Mouse (Mus musculus): ENCODE measurements around the gene Car9. TPM values are rescaled to one million over a fixed set of nuclear protein-coding genes. Genes with fewer than 3 reads are reported as not detected.
A peak's percentile ranks its signal among the peaks of the same experiment; 100 is the strongest.

Car9 gene
- polyA plus RNA-seq, 1 experiment from 2014 or later, result 2.1 TPM

DNA sequence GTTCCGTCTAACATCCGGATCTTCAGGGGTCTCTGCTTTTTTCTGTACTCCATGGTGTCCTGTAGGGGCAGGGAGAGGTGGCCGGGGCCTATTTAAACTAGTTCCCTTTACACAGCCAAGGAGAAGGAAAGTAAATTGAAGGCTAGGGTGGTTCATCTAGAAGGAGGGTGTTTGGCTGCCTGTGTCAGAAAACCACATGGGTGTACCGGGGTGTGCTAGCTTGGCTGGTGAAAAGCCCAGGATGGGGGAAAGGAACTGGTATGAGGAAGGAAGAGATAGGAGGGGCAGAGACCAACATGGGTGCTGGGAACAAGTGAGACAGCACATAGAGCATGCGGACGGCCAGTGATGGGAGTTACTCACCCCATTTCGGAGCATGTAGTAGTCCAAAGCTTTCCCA lies 49.2 kb downstream of the Car9 start:
- peaks cover 50% of the 10 kb centered on the region for H3K36me3 ChIP-seq (ENCODE audit: insufficient read depth, low read length)
- no peaks in the 10 kb centered on the region for H3K9me3 ChIP-seq (ENCODE audit: low read length)
- no peak for TF ChIP-seq EP300 (IDR thresholded peaks at IDR 0.05)
- TF ChIP-seq CTCF (IDR thresholded peaks at IDR 0.05), result no peak
- H3K4me1 ChIP-seq (ENCODE audit: insufficient read depth, low read depth, low read length), result peaks cover 29% of the 10 kb centered on the region
- no peak overlapping the region for H3K27ac ChIP-seq (ENCODE audit: low read length)
- H3K9ac ChIP-seq (replicated peaks; ENCODE audit: low read depth), result no peak overlapping the region
- no peak overlapping the region for H3K4me3 ChIP-seq (ENCODE audit: low read depth, low read length)
- 91% methylated on average over 7 of the region's 7 CpGs for WGBS
- H3K27me3 ChIP-seq (replicated peaks; ENCODE audit: insufficient read depth, low read length), result no peaks in the 10 kb centered on the region
- DNase-seq (ENCODE audit: low spot score) (no peak), ATAC-seq (no peak)
- no peak overlapping the region for H3K4me2 ChIP-seq (replicated peaks; ENCODE audit: low read depth, low read length)

DNA sequence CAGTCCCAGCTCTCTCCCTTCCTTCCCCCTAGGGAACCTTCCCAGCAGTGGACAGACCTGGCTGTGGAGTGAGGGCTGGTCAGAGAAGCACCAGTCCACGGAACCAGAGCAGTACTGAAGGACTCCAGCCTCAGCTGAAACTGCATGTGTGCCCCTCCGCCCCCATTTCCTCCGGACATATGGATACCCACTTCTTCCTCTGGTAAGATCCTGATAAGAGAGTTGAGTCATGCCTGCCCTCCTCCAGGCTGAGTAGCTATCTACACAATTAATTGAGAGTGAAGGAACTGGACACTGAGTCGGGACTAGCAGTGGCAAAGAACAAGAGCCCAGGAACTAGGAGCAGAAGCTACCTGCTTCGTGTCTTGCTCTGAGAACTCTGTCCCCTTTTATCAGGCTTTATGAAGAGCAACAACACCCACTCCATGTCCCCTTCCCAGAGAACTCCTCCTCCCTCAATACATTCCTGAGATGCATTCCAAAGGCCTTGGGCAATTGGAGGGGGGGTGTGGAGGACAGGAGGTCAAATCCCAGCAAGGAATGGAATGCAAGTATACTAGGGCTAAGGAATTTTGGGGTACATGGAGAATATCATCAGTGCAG lies 51.4 kb downstream of the Car9 start:
- 5% methylated on average over 5 of the region's 5 CpGs for WGBS
- H3K27ac ChIP-seq (ENCODE audit: low read length), result peak overlapping the region; percentile 99

DNA sequence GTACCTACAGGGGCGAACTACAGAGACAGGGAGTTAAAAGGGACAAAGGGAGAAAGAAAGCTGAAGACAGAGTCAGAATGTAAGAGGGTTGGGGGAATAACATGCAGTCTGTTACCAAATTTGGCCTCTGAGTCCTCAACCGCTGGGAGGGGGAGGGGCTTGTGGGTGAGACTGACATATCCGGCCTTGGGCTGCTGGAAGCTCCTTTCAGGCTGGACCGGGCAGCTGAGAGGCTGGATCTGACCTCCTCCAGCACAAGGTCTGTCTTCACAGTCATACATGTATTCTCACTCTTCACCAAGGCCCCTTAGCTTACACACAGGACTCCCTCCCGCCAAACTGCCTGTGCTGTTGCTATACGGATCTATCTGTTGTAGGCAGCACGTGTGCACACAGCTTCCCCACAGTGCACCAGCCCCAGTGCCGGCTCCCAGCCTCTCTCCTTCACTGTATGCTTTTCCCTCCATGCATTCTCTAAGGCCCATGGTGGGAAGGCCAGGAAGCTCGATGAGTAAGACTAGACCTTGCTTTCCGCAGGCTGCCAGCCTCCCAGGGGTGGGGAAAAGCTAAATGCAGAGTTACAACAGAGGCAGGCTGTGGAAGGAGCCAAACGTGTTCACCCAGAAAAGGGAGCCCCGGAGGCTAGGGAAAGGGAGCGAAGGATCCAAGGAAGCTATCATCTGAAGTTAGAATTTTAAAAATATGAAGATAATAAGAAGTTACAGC lies 52.0 kb downstream of the Car9 start:
- peak; percentile 49 for ATAC-seq

More for the DNA sequence above, 51.4 kb downstream of the Car9 start:
- H3K9me3 ChIP-seq (ENCODE audit: low read length), result no peaks in the 10 kb centered on the region
- peak; percentile 94 for DNase-seq (ENCODE audit: low spot score)
- H3K4me2 ChIP-seq (replicated peaks; ENCODE audit: low read depth, low read length), result peak overlapping the region; percentile 67
- peak overlapping the region; percentile 23; the same call in 1 of the 2 replicates for H3K9ac ChIP-seq (replicated peaks; ENCODE audit: low read depth)
- H3K36me3 ChIP-seq (ENCODE audit: insufficient read depth, low read length), result peaks cover 31% of the 10 kb centered on the region
- TF ChIP-seq CTCF (IDR thresholded peaks at IDR 0.05), result no peak
- TF ChIP-seq EP300 (IDR thresholded peaks at IDR 0.05), result peak; percentile 86
- no peaks in the 10 kb centered on the region for H3K27me3 ChIP-seq (replicated peaks; ENCODE audit: insufficient read depth, low read length)
- H3K4me3 ChIP-seq (ENCODE audit: low read depth, low read length), result peak overlapping the region; percentile 20
- peak; percentile 31 for ATAC-seq
- peaks cover 29% of the 10 kb centered on the region for H3K4me1 ChIP-seq (ENCODE audit: insufficient read depth, low read depth, low read length)

DNA sequence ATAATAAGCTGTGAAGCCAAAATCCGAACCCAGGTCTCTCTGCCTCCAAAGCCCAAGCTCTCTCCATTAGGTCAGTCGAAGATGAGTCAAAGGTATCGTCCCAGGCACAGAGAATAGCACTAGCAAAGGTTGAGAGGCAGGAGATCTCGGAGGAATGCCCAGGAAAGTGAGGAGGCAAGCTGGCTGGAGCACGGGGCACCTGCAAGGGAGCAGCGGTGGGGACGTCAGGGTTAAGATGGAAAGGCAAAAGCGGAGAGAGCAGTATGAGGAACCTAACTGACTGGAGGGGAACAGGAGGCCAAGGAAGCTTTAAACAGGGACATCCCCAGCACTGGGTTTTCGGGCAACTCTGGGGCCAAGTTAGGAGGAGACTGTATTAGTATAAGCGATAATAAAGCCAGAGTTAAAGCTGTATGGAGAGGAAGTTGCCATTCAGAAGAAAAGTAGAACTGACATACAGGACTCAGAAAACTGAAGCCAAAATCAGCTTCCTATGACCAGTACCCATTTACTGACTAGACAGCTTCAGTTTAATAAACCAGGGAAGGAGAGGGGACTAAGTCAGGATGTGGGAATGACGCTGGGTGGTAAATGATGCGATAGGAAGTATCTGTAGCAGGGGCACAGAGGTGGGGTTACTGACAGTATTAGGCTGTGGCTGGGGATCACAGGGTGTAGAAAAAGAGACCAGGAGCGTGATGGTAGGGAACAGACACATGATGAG lies 52.9 kb downstream of the Car9 start:
- peaks cover 39% of the 10 kb centered on the region for H3K4me1 ChIP-seq (ENCODE audit: insufficient read depth, low read depth, low read length)
- peak overlapping the region; percentile 80 for H3K4me3 ChIP-seq (ENCODE audit: low read depth, low read length)
- H3K27me3 ChIP-seq (replicated peaks; ENCODE audit: insufficient read depth, low read length), result no peaks in the 10 kb centered on the region
- no peak for TF ChIP-seq CTCF (IDR thresholded peaks at IDR 0.05)
- no peak for TF ChIP-seq EP300 (IDR thresholded peaks at IDR 0.05)
- H3K9ac ChIP-seq (replicated peaks; ENCODE audit: low read depth), result peak overlapping the region; percentile 93
- WGBS, result 51% methylated on average over 13 of the region's 13 CpGs
- no peak for DNase-seq (ENCODE audit: low spot score)
- no peak for ATAC-seq
- H3K27ac ChIP-seq (ENCODE audit: low read length), result peak overlapping the region; percentile 99
- no peaks in the 10 kb centered on the region for H3K9me3 ChIP-seq (ENCODE audit: low read length)
- peaks cover 17% of the 10 kb centered on the region for H3K36me3 ChIP-seq (ENCODE audit: insufficient read depth, low read length)
- peak overlapping the region; percentile 67 for H3K4me2 ChIP-seq (replicated peaks; ENCODE audit: low read depth, low read length)

More for the DNA sequence above, 52.0 kb downstream of the Car9 start:
- TF ChIP-seq EP300 (IDR thresholded peaks at IDR 0.05) (peak; percentile 28), CTCF (IDR thresholded peaks at IDR 0.05) (no peak)
- peak overlapping the region; percentile 67 for H3K4me2 ChIP-seq (replicated peaks; ENCODE audit: low read depth, low read length)
- peak; percentile 94 for DNase-seq (ENCODE audit: low spot score)
- H3K36me3 ChIP-seq (ENCODE audit: insufficient read depth, low read length), result peaks cover 24% of the 10 kb centered on the region
- H3K4me1 ChIP-seq (ENCODE audit: insufficient read depth, low read depth, low read length), result peaks cover 35% of the 10 kb centered on the region
- peak overlapping the region; percentile 34; the same call in 1 of the 2 replicates for H3K9ac ChIP-seq (replicated peaks; ENCODE audit: low read depth)
- peak overlapping the region; percentile 99 for H3K27ac ChIP-seq (ENCODE audit: low read length)
- no peaks in the 10 kb centered on the region for H3K9me3 ChIP-seq (ENCODE audit: low read length)
- H3K27me3 ChIP-seq (replicated peaks; ENCODE audit: insufficient read depth, low read length), result no peaks in the 10 kb centered on the region
- peak overlapping the region; percentile 20 for H3K4me3 ChIP-seq (ENCODE audit: low read depth, low read length)
- 8% methylated on average over 13 of the region's 13 CpGs for WGBS

DNA sequence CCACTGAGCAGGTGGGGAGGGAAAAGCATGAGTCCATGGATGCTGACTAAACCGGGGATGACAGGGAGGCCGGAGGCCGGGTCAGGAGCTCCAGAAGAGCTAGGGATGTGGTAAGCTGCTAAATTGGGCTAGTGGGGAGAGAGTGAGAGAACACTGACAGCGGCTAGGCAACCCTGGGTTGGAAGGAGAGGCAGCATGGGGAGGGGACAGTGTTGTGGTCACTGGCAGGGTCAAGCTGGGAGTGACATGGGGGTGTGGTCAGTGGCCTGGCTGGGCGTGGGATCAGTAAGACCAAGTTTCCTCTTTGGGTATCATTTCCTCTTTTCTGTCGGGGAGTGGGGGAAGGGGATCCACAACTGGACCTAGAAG lies 53.5 kb downstream of the Car9 start:
- DNase-seq (ENCODE audit: low spot score) (peak; percentile 90), ATAC-seq (no peak)
- TF ChIP-seq CTCF (IDR thresholded peaks at IDR 0.05) (no peak), EP300 (IDR thresholded peaks at IDR 0.05) (no peak)
- Histone ChIP-seq H3K9me3 (ENCODE audit: low read length) (no peaks in the 10 kb centered on the region), H3K27me3 (replicated peaks; ENCODE audit: insufficient read depth, low read length) (no peaks in the 10 kb centered on the region), H3K4me1 (ENCODE audit: insufficient read depth, low read depth, low read length) (peaks cover 39% of the 10 kb centered on the region), H3K27ac (ENCODE audit: low read length) (peak overlapping the region; percentile 99), H3K9ac (replicated peaks; ENCODE audit: low read depth) (peak overlapping the region; percentile 93; the same call in 1 of the 2 replicates), H3K4me2 (replicated peaks; ENCODE audit: low read depth, low read length) (peak overlapping the region; percentile 67), H3K36me3 (ENCODE audit: insufficient read depth, low read length) (peaks cover 17% of the 10 kb centered on the region), H3K4me3 (ENCODE audit: low read depth, low read length) (peak overlapping the region; percentile 80)
- 7% methylated on average over 6 of the region's 6 CpGs for WGBS

DNA sequence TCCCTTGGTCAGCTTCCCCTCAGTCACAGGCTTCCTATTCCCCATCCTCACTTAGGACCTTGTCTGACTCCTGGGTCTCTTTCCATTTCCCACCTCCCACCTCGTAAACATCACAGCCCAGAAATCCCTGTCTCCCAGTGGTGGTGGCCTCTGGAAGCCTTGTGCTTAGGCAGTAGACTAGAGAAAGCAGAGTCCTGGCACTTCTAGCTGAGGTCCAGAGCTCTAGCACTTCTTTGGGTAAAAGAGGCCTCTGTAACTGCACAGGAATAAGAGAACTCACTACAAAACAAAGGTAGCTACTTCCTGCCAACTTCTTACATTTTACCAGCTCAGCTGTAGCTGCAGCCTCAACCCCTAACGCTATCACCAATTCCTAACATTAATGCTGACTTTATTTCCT lies 54.2 kb downstream of the Car9 start:
- peaks cover 39% of the 10 kb centered on the region for H3K4me1 ChIP-seq (ENCODE audit: insufficient read depth, low read depth, low read length)
- no peak for ATAC-seq
- H3K4me2 ChIP-seq (replicated peaks; ENCODE audit: low read depth, low read length), result peak overlapping the region; percentile 67
- no peaks in the 10 kb centered on the region for H3K27me3 ChIP-seq (replicated peaks; ENCODE audit: insufficient read depth, low read length)
- peak; percentile 25 for DNase-seq (ENCODE audit: low spot score)
- TF ChIP-seq CTCF (IDR thresholded peaks at IDR 0.05) (no peak), EP300 (IDR thresholded peaks at IDR 0.05) (no peak)
- H3K4me3 ChIP-seq (ENCODE audit: low read depth, low read length), result peak overlapping the region; percentile 80
- no peaks in the 10 kb centered on the region for H3K9me3 ChIP-seq (ENCODE audit: low read length)
- H3K27ac ChIP-seq (ENCODE audit: low read length), result peak overlapping the region; percentile 99
- H3K36me3 ChIP-seq (ENCODE audit: insufficient read depth, low read length), result peaks cover 17% of the 10 kb centered on the region
- H3K9ac ChIP-seq (replicated peaks; ENCODE audit: low read depth), result peak overlapping the region; percentile 93
- WGBS, result 8% methylated on average over 2 of the region's 2 CpGs

Measured in lung, postnatal 0 days (tissue).